Mouse (Mus musculus) thymus, adult 2 months (tissue): ENCODE results near the gene Wdr74.

Source experiments
- CTCF ChIP-seq: fragments of 200-500 bp; IDR thresholded peaks from 2 replicates; pipeline ENCODE4 v1.5.1; 2012; ENCODE audit warnings: mild to moderate bottlenecking, control low read depth, low read length, moderate library complexity, borderline replicate concordance; ENCODE audit not compliant: control insufficient read depth, poor library complexity, insufficient read depth; ENCODE audit errors: extremely low read depth
- POLR2A ChIP-seq: fragments of 200-500 bp; IDR thresholded peaks from 2 replicates; pipeline ENCODE4 v1.6.1; 2012; ENCODE audit warnings: mild to moderate bottlenecking, low read length, control low read depth, moderate library complexity; ENCODE audit not compliant: control insufficient read depth, poor library complexity, insufficient read depth; ENCODE audit errors: extremely low read depth

GRCm38 (mm10) chr19:8723574-8724346 is 11.9 kb upstream of the Wdr74 start:
- TF ChIP-seq CTCF = no peak
- TF ChIP-seq POLR2A = no peak
